ENCODE assay signal across 40 mouse cellular contexts in genomic region chr17:33873537-33873936, GRCm38 (mm10). TPM values are rescaled to one million over a fixed set of nuclear protein-coding genes. Genes with fewer than 3 reads are reported as not detected.
"Had no signal": no experiment of that assay in that cellular context is flagged by ENCODE, and none has a peak within 500 bp of the region (broad histone marks: within the 10 kb centered on the region; RNA-seq: fewer than 3 reads in every experiment).

Gm7029 (plus strand) TSS chr17:33873837.

RNA-seq across cellular contexts. Expression of gene Gm7029, which starts in this region (rescaled TPM):
- total RNA-seq: left cerebral cortex, postnatal 10 days; left cerebral cortex, postnatal 14 days; left cerebral cortex, postnatal 25 days; left cerebral cortex, postnatal 36 days; left cerebral cortex, postnatal 4 days; liver, adult 2 months; megakaryocyte progenitor cell, adult 5-6 weeks; megakaryocyte, adult 5-6 weeks; megakaryocyte-erythroid progenitor cell, adult 5-6 weeks; midbrain, postnatal 0 days; monocyte, adult 5-6 weeks had no signal
- polyA plus RNA-seq: limb, embryonic 10.5 days; limb, embryonic 11.5 days; limb, embryonic 12.5 days; limb, embryonic 13.5 days; limb, embryonic 14.5 days; limb, embryonic 15.5 days; liver, adult 2 months; liver, embryonic 11.5 days; liver, embryonic 12.5 days; liver, embryonic 13.5 days; liver, embryonic 14.5 days; liver, embryonic 15.5 days; liver, embryonic 16.5 days; liver, postnatal 0 days; lung, adult 2 months; lung, embryonic 14.5 days; lung, embryonic 15.5 days; lung, embryonic 16.5 days; lung, postnatal 0 days; macrophage; midbrain, embryonic 10.5 days; midbrain, embryonic 11.5 days; midbrain, embryonic 12.5 days; midbrain, embryonic 13.5 days; midbrain, embryonic 14.5 days; midbrain, embryonic 15.5 days; midbrain, embryonic 16.5 days; midbrain, postnatal 0 days; myocyte; neural tube, embryonic 11.5 days; neural tube, embryonic 12.5 days had no signal
